Mouse (Mus musculus) heart, adult 2 months (tissue): ENCODE measurements at regions not wholly inside any gene's neighbourhood (a gene's known extent, or its start where the extent isn't known, plus 50 kb on each side); places are given as distances from the start of the nearest gene placed in this dataset.

Experiments used
- DNase-seq, 2 experiments: peaks; one replicate each; pipeline ENCODE4 v3.0.0; 2021
- H3K27ac ChIP-seq: fragments of 200-600 bp; 2 replicates; pipeline ENCODE4 v1.8.1; 2022
- H3K27me3 ChIP-seq: fragments of 200-500 bp; 2 replicates; pipeline ENCODE4 v1.6.1; 2012; ENCODE audit warnings: mild to moderate bottlenecking, low read length, inconsistent platforms, mixed read lengths; ENCODE audit not compliant: control insufficient read depth, insufficient read depth
- H3K36me3 ChIP-seq: fragments of 200-500 bp; 2 replicates; pipeline ENCODE4 v1.6.1; 2012; ENCODE audit warnings: low read length, inconsistent platforms; ENCODE audit not compliant: control insufficient read depth, insufficient read depth
- H3K4me1 ChIP-seq: fragments of 200-500 bp; 2 replicates; pipeline ENCODE4 v1.6.1; 2011; ENCODE audit warnings: low read length; ENCODE audit not compliant: control insufficient read depth, insufficient read depth
- H3K4me3 ChIP-seq: fragments of 200-600 bp; 2 replicates; pipeline ENCODE4 v1.8.1; 2022
- H3K79me2 ChIP-seq: fragments of 200-500 bp; replicated peaks from 2 replicates; pipeline ENCODE4 v1.6.1; 2012; ENCODE audit warnings: mild to moderate bottlenecking, inconsistent platforms, low read length, moderate library complexity, mixed read lengths; ENCODE audit not compliant: control insufficient read depth, insufficient read depth
- H3K9ac ChIP-seq: fragments of 200-500 bp; 2 replicates; pipeline ENCODE4 v1.6.1; 2012; ENCODE audit warnings: low read depth, mild to moderate bottlenecking, control low read depth, inconsistent platforms, low read length, mixed read lengths
- CTCF ChIP-seq: fragments of 200-600 bp; IDR thresholded peaks from 2 replicates; pipeline ENCODE4 v1.8.1; 2022; ENCODE audit warnings: antibody characterized with exemption, mild to moderate bottlenecking, moderate library complexity
- EP300 ChIP-seq: fragments of 200-500 bp; IDR thresholded peaks from 2 replicates; pipeline ENCODE4 v1.6.1; 2011; ENCODE audit warnings: low read depth, low read length, control low read depth; ENCODE audit not compliant: insufficient read depth
- POLR2A ChIP-seq: fragments of 200-500 bp; IDR thresholded peaks from 2 replicates; pipeline ENCODE4 v1.6.1; 2011; ENCODE audit warnings: mild to moderate bottlenecking, low read depth, low read length, control low read depth; ENCODE audit not compliant: insufficient read depth
- WGBS: fragments of 180-500 bp; shearing (Covaris S2); methylation state at CpG from one replicate; pipeline ENCODE4 v1.1.7; 2018; 5-methylcytosine and 5-hydroxymethylcytosine counted together
- intact Hi-C: fragments of 180-260 bp; cut with DNase I; formaldehyde crosslinking; loops from one replicate; pipeline ENCODE4 v1.15.1; 2025

DNA sequence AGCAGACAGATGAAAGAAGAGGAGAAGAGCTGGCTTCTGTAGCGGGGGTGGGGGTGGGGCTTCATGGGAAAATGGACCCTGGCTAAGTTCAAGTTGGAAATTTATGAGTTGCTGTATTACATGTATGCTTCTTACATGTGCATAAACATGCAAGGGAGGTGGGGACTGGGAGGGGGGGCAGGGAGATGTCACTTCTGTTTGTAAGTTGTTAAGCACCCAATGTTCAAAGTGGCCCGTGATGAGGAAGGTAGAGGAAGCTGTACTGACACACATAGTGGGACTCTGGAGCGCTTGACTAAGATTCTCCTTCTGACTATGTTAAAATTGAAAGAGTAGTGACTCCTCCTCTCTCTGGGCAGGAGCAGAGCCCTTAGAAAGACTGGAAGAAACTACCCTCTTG is 75.0 kb downstream of the Dad1 start:
- intact Hi-C loops: no loop called here
- no peak overlapping the region for H3K4me3 ChIP-seq
- no peak overlapping the region for H3K27ac ChIP-seq
- WGBS: 95% methylated on average over 3 of the region's 3 CpGs
- H3K4me1 ChIP-seq: no peaks in the 10 kb centered on the region; the same call in 1 of the 2 replicates
- no peaks in the 10 kb centered on the region for H3K79me2 ChIP-seq
- TF ChIP-seq CTCF (no peak), POLR2A (no peak), EP300 (no peak)
- H3K27me3 ChIP-seq: no peaks in the 10 kb centered on the region; the same call in 1 of the 2 replicates
- H3K36me3 ChIP-seq: no peaks in the 10 kb centered on the region
- DNase-seq: no peak
- no peak overlapping the region for H3K9ac ChIP-seq

DNA sequence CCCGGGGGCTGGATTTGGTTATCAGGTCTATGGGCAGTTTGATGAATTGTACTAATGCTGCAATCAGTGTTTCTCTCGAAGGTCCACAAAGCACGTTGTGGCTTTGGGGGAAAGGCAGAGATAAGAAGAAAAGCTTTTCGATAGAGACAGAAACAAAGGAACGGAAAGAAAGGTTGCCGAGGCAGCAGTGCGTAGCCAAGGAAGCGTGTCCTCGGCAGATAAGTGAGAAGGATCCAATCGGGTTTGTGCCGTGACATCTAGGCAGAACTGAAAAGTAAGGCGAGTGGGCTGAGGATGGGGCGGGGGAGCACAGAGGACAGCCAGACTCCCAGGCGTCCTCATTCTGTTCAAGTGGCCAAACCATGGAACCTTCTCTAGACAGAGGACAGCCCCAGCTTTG is 77.4 kb downstream of the Dad1 start:
- TF ChIP-seq EP300 (no peak), CTCF (no peak), POLR2A (no peak)
- Histone ChIP-seq H3K27ac (no peak overlapping the region), H3K4me3 (no peak overlapping the region), H3K4me1 (no peaks in the 10 kb centered on the region; the same call in 1 of the 2 replicates), H3K79me2 (no peaks in the 10 kb centered on the region), H3K36me3 (no peaks in the 10 kb centered on the region), H3K27me3 (no peaks in the 10 kb centered on the region; the same call in 1 of the 2 replicates), H3K9ac (no peak overlapping the region)
- WGBS: 46% methylated on average over 14 of the region's 14 CpGs
- intact Hi-C loops: no loop called here
- DNase-seq: no peak

DNA sequence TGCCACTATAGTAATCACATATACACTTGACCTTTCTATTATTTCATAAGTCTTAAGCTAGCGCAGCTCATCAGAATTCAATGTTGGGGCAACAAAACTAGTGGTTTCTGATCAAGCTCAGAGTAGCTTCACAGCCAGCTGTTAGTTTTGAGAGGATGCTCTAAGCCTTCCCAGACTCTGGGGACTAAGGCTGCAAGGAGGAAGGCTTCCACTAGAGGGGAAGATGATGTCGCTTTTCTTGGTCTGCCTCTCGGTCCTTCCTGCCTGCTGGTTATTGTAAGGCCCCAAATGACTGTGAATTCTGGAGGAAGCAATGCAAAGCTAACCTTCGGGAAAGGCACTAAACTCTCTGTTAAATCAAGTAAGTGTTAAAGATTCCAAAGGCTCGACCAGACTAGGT is 78.4 kb downstream of the Dad1 start:
- Histone ChIP-seq H3K79me2 (no peaks in the 10 kb centered on the region), H3K27ac (no peak overlapping the region), H3K4me1 (no peaks in the 10 kb centered on the region), H3K36me3 (no peaks in the 10 kb centered on the region), H3K4me3 (no peak overlapping the region), H3K27me3 (no peaks in the 10 kb centered on the region; the same call in 1 of the 2 replicates), H3K9ac (no peak overlapping the region)
- intact Hi-C loops: no loop called here
- no peak for TF ChIP-seq POLR2A
- peak; percentile 32 for TF ChIP-seq CTCF
- WGBS: 60% methylated on average over 5 of the region's 5 CpGs
- no peak for DNase-seq

DNA sequence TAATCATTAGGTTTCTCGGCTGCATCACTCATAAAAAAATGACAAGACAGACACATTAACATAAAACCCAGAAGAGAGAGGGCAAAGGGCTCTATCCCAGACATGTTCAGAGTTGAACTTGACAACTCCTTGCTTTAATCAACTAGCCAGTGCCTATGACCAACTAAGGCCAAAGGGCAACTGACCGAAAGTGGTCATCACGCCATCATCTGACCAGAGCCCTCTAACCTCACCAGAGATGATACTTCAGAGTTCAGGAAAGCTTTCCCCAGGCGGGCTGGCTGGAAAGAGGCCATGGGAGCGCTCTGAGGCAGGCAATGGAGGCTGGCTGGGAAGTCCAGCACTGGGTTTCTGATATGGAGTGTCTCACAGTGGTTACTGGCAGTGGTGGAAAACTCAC is 80.6 kb downstream of the Dad1 start:
- H3K4me3 ChIP-seq: no peak overlapping the region
- WGBS: 90% methylated on average over 5 of the region's 5 CpGs
- H3K27ac ChIP-seq: no peak overlapping the region
- no peaks in the 10 kb centered on the region for H3K36me3 ChIP-seq
- no peaks in the 10 kb centered on the region; the same call in 1 of the 2 replicates for H3K27me3 ChIP-seq
- H3K9ac ChIP-seq: no peak overlapping the region
- H3K79me2 ChIP-seq: no peaks in the 10 kb centered on the region
- H3K4me1 ChIP-seq: peaks cover 2% of the 10 kb centered on the region; the same call in 1 of the 2 replicates
- no peak for TF ChIP-seq EP300
- no peak for TF ChIP-seq CTCF
- no peak for TF ChIP-seq POLR2A
- DNase-seq: no peak
- intact Hi-C loops: no loop called here

DNA sequence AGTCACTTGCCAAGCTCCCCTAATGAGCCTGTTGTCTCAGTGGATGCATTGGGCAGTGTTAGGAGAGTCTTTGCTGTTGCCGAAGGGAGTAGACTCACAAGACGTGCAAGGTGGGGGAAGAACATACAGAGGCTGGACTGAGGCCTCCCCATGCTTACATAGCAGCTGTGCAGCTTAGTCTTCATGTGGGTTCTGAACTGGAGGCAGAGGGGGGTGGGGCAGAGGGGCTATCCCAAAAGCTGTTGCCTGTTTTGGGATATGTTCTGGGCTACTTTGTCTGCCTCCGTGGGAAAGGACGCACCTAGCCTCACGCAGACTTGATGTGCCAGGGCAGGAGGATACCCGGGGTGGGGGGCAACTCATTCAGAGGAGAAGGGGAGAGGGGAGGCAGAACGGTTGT is 84.7 kb downstream of the Dad1 start:
- intact Hi-C loops: loop anchor here (5.0 kb wide), 1 partner anchor 107 kb away; no protein-coding TSS in a partner anchor
- DNase-seq: no peak
- Histone ChIP-seq H3K4me3 (no peak overlapping the region), H3K9ac (no peak overlapping the region), H3K27me3 (no peaks in the 10 kb centered on the region), H3K79me2 (no peaks in the 10 kb centered on the region), H3K4me1 (peaks cover 2% of the 10 kb centered on the region; the same call in 1 of the 2 replicates), H3K27ac (no peak overlapping the region), H3K36me3 (no peaks in the 10 kb centered on the region)
- TF ChIP-seq EP300: no peak
- TF ChIP-seq CTCF: no peak
- no peak; the same call in 1 of the 2 replicates for TF ChIP-seq POLR2A
- WGBS: 90% methylated on average over 7 of the region's 7 CpGs

DNA sequence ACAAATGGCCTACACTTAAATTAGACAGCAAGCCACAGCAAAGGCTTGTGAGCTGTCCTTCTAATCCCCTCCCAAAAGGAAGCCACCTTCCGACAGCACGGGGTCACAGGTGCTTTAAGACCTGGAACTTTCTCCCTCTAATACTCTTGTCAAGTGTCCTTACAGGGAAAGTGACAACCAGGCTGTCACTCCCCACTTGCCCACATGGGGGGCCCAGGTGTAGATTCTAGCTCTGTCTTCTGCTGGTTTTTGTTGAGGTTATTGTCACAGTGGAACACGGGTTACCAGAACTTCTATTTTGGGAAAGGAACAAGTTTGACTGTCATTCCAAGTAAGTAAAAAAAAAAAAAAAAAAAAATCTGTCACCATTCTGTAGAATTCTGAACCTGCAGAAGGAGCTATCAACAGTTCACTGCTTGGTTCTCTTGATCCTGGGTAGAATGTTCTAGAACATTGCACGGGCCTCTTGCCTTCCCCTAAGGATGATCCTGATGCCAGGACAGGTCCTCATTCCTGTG is 85.4 kb downstream of the Dad1 start:
- Histone ChIP-seq H3K4me3 (no peak overlapping the region), H3K27ac (no peak overlapping the region), H3K36me3 (no peaks in the 10 kb centered on the region), H3K4me1 (peaks cover 2% of the 10 kb centered on the region; the same call in 1 of the 2 replicates), H3K9ac (no peak overlapping the region), H3K27me3 (no peaks in the 10 kb centered on the region), H3K79me2 (no peaks in the 10 kb centered on the region)
- intact Hi-C loops: loop anchor here (5.0 kb wide), 1 partner anchor 106 kb away; no protein-coding TSS in a partner anchor
- no peak for DNase-seq
- TF ChIP-seq CTCF (no peak), POLR2A (no peak), EP300 (no peak)
- WGBS: 67% methylated on average over 4 of the region's 4 CpGs
